Mouse (Mus musculus): ENCODE measurements around the gene Lpcat1. TPM values are rescaled to one million over a fixed set of nuclear protein-coding genes. Genes with fewer than 3 reads are reported as not detected.

The Lpcat1 gene
- polyA plus RNA-seq, 1 experiment from 2014 or later: 77.3 TPM

GRCm38 (mm10) chr13:73483331-73483730, 16.3 kb downstream of the Lpcat1 start:
- Histone ChIP-seq H3K27me3 (ENCODE audit: control insufficient read depth, insufficient read depth, low read length) (no peaks in the 10 kb centered on the region), H3K27ac (no peak overlapping the region), H3K36me3 (replicated peaks; ENCODE audit: control insufficient read depth, insufficient read depth) (peaks cover 20% of the 10 kb centered on the region), H3K4me3 (replicated peaks; ENCODE audit: low read length) (no peak overlapping the region), H3K4me1 (replicated peaks; ENCODE audit: control insufficient read depth, insufficient read depth, low read length) (no peaks in the 10 kb centered on the region), H3K4me2 (replicated peaks) (no peak overlapping the region), H3K9ac (no peak overlapping the region), H3K9me3 (ENCODE audit: control insufficient read depth, low read length) (peaks cover 11% of the 10 kb centered on the region; the same call in 1 of the 2 replicates)
- no peak for DNase-seq (ENCODE audit: low spot score)
- WGBS: 94% methylated on average over 6 of the region's 6 CpGs
- no peak for ATAC-seq (ENCODE audit: low FRiP score)

- H3K27ac ChIP-seq: no peak overlapping the region
- 93% methylated on average over 5 of the region's 5 CpGs for WGBS
- no peak overlapping the region for H3K4me3 ChIP-seq (replicated peaks; ENCODE audit: low read length)
- H3K36me3 ChIP-seq (replicated peaks; ENCODE audit: control insufficient read depth, insufficient read depth): peaks cover 28% of the 10 kb centered on the region
- H3K4me1 ChIP-seq (replicated peaks; ENCODE audit: control insufficient read depth, insufficient read depth, low read length): no peaks in the 10 kb centered on the region
- H3K4me2 ChIP-seq (replicated peaks): no peak overlapping the region
- H3K9me3 ChIP-seq (ENCODE audit: control insufficient read depth, low read length): peaks cover 11% of the 10 kb centered on the region; the same call in 1 of the 2 replicates
- H3K9ac ChIP-seq: no peak overlapping the region
- H3K27me3 ChIP-seq (ENCODE audit: control insufficient read depth, insufficient read depth, low read length): no peaks in the 10 kb centered on the region
- DNase-seq (ENCODE audit: low spot score): no peak
- no peak for ATAC-seq (ENCODE audit: low FRiP score)
These were observed 17.2 kb downstream of the Lpcat1 start for GRCm38 (mm10) chr13:73484171-73484570.

GRCm38 (mm10) chr13:73488105-73488504, 21.1 kb downstream of the Lpcat1 start:
- Histone ChIP-seq H3K4me1 (replicated peaks; ENCODE audit: control insufficient read depth, insufficient read depth, low read length) (no peaks in the 10 kb centered on the region), H3K9me3 (ENCODE audit: control insufficient read depth, low read length) (peaks cover 11% of the 10 kb centered on the region; the same call in 1 of the 2 replicates), H3K27me3 (ENCODE audit: control insufficient read depth, insufficient read depth, low read length) (no peaks in the 10 kb centered on the region), H3K36me3 (replicated peaks; ENCODE audit: control insufficient read depth, insufficient read depth) (peaks cover 40% of the 10 kb centered on the region), H3K9ac (no peak overlapping the region), H3K27ac (no peak overlapping the region), H3K4me2 (replicated peaks) (no peak overlapping the region), H3K4me3 (replicated peaks; ENCODE audit: low read length) (no peak overlapping the region)
- ATAC-seq (ENCODE audit: low FRiP score) (no peak), DNase-seq (ENCODE audit: low spot score) (no peak)
- 70% methylated on average over 3 of the region's 3 CpGs for WGBS

- no peaks in the 10 kb centered on the region for H3K27me3 ChIP-seq (ENCODE audit: control insufficient read depth, insufficient read depth, low read length)
- H3K4me2 ChIP-seq (replicated peaks): no peak overlapping the region
- DNase-seq (ENCODE audit: low spot score) (no peak), ATAC-seq (ENCODE audit: low FRiP score) (no peak)
- H3K4me1 ChIP-seq (replicated peaks; ENCODE audit: control insufficient read depth, insufficient read depth, low read length): no peaks in the 10 kb centered on the region
- H3K36me3 ChIP-seq (replicated peaks; ENCODE audit: control insufficient read depth, insufficient read depth): peaks cover 42% of the 10 kb centered on the region
- WGBS: 90% methylated on average over 9 of the region's 9 CpGs
- H3K27ac ChIP-seq: no peak overlapping the region
- no peak overlapping the region for H3K9ac ChIP-seq
- peaks cover 11% of the 10 kb centered on the region; the same call in 1 of the 2 replicates for H3K9me3 ChIP-seq (ENCODE audit: control insufficient read depth, low read length)
- H3K4me3 ChIP-seq (replicated peaks; ENCODE audit: low read length): no peak overlapping the region
These were observed 21.7 kb downstream of the Lpcat1 start for GRCm38 (mm10) chr13:73488707-73489106.

- DNase-seq (ENCODE audit: low spot score): no peak
- Histone ChIP-seq H3K9ac (no peak overlapping the region), H3K4me1 (replicated peaks; ENCODE audit: control insufficient read depth, insufficient read depth, low read length) (no peaks in the 10 kb centered on the region), H3K27me3 (ENCODE audit: control insufficient read depth, insufficient read depth, low read length) (no peaks in the 10 kb centered on the region), H3K4me3 (replicated peaks; ENCODE audit: low read length) (no peak overlapping the region), H3K9me3 (ENCODE audit: control insufficient read depth, low read length) (peaks cover 11% of the 10 kb centered on the region; the same call in 1 of the 2 replicates), H3K27ac (no peak overlapping the region; the same call in 1 of the 2 replicates), H3K4me2 (replicated peaks) (no peak overlapping the region), H3K36me3 (replicated peaks; ENCODE audit: control insufficient read depth, insufficient read depth) (peaks cover 51% of the 10 kb centered on the region)
- no peak for ATAC-seq (ENCODE audit: low FRiP score)
- 88% methylated on average over 3 of the region's 3 CpGs for WGBS
These were observed 23.0 kb downstream of the Lpcat1 start for GRCm38 (mm10) chr13:73489986-73490385.

GRCm38 (mm10) chr13:73490564-73491170, 23.7 kb downstream of the Lpcat1 start:
- ATAC-seq (ENCODE audit: low FRiP score): no peak
- WGBS: 77% methylated on average over 8 of the region's 8 CpGs
- Histone ChIP-seq H3K4me1 (replicated peaks; ENCODE audit: control insufficient read depth, insufficient read depth, low read length) (no peaks in the 10 kb centered on the region), H3K9me3 (ENCODE audit: control insufficient read depth, low read length) (peaks cover 9% of the 10 kb centered on the region; the same call in 1 of the 2 replicates), H3K36me3 (replicated peaks; ENCODE audit: control insufficient read depth, insufficient read depth) (peaks cover 51% of the 10 kb centered on the region), H3K4me2 (replicated peaks) (no peak overlapping the region), H3K9ac (no peak overlapping the region), H3K4me3 (replicated peaks; ENCODE audit: low read length) (no peak overlapping the region), H3K27ac (no peak overlapping the region), H3K27me3 (ENCODE audit: control insufficient read depth, insufficient read depth, low read length) (no peaks in the 10 kb centered on the region)
- peak; percentile 48 for DNase-seq (ENCODE audit: low spot score)

- Histone ChIP-seq H3K27me3 (ENCODE audit: control insufficient read depth, insufficient read depth, low read length) (no peaks in the 10 kb centered on the region), H3K4me1 (replicated peaks; ENCODE audit: control insufficient read depth, insufficient read depth, low read length) (no peaks in the 10 kb centered on the region), H3K9me3 (ENCODE audit: control insufficient read depth, low read length) (no peaks in the 10 kb centered on the region), H3K27ac (no peak overlapping the region), H3K36me3 (replicated peaks; ENCODE audit: control insufficient read depth, insufficient read depth) (peaks cover 66% of the 10 kb centered on the region), H3K9ac (no peak overlapping the region), H3K4me2 (replicated peaks) (no peak overlapping the region), H3K4me3 (replicated peaks; ENCODE audit: low read length) (no peak overlapping the region)
- DNase-seq (ENCODE audit: low spot score): no peak
- no peak for ATAC-seq (ENCODE audit: low FRiP score)
- WGBS: 89% methylated on average over 4 of the region's 4 CpGs
These were observed 26.2 kb downstream of the Lpcat1 start for GRCm38 (mm10) chr13:73493183-73493582.

GRCm38 (mm10) chr13:73494528-73494927, 27.5 kb downstream of the Lpcat1 start:
- no peak overlapping the region for H3K4me2 ChIP-seq (replicated peaks)
- no peak overlapping the region for H3K4me3 ChIP-seq (replicated peaks; ENCODE audit: low read length)
- no peak for ATAC-seq (ENCODE audit: low FRiP score)
- peaks cover 67% of the 10 kb centered on the region for H3K36me3 ChIP-seq (replicated peaks; ENCODE audit: control insufficient read depth, insufficient read depth)
- H3K4me1 ChIP-seq (replicated peaks; ENCODE audit: control insufficient read depth, insufficient read depth, low read length): no peaks in the 10 kb centered on the region
- WGBS: 98% methylated on average over 9 of the region's 9 CpGs
- no peak for DNase-seq (ENCODE audit: low spot score)
- H3K27me3 ChIP-seq (ENCODE audit: control insufficient read depth, insufficient read depth, low read length): no peaks in the 10 kb centered on the region
- H3K27ac ChIP-seq: no peak overlapping the region
- no peaks in the 10 kb centered on the region for H3K9me3 ChIP-seq (ENCODE audit: control insufficient read depth, low read length)
- no peak overlapping the region for H3K9ac ChIP-seq

- H3K36me3 ChIP-seq (replicated peaks; ENCODE audit: control insufficient read depth, insufficient read depth): peaks cover 75% of the 10 kb centered on the region
- ATAC-seq (ENCODE audit: low FRiP score): no peak
These were observed 29.1 kb downstream of the Lpcat1 start for GRCm38 (mm10) chr13:73496137-73496536.

More at GRCm38 (mm10) chr13:73496137-73496536, 29.1 kb downstream of the Lpcat1 start:
- Histone ChIP-seq H3K4me1 (replicated peaks; ENCODE audit: control insufficient read depth, insufficient read depth, low read length) (no peaks in the 10 kb centered on the region), H3K4me3 (replicated peaks; ENCODE audit: low read length) (no peak overlapping the region), H3K27ac (no peak overlapping the region), H3K27me3 (ENCODE audit: control insufficient read depth, insufficient read depth, low read length) (no peaks in the 10 kb centered on the region), H3K4me2 (replicated peaks) (no peak overlapping the region), H3K9ac (no peak overlapping the region), H3K9me3 (ENCODE audit: control insufficient read depth, low read length) (no peaks in the 10 kb centered on the region)
- WGBS: 83% methylated on average over 2 of the region's 2 CpGs
- no peak for DNase-seq (ENCODE audit: low spot score)
